Mouse (Mus musculus) intestine, embryonic 14.5 days (tissue): Measurements from ENCODE around the gene Kbtbd6. TPM values are rescaled to one million over a fixed set of nuclear protein-coding genes. Genes with fewer than 3 reads are reported as not detected.

Source experiments
- ATAC-seq: fragments of 200-750 bp; cut with Nextera tagmentation; replicated peaks from 2 replicates; pipeline ENCODE4 v1.8.0; 2017; ENCODE audit warnings: low read depth, moderate number of reproducible peaks, moderate TSS enrichment, moderate library complexity; ENCODE audit not compliant: low FRiP score, low TSS enrichment
- DNase-seq: peaks from one replicate; pipeline ENCODE4 v3.0.0-alpha.2; 2018; ENCODE audit warnings: low spot score
- H3K27ac ChIP-seq: fragments of 300-500 bp; sonication (generic); 2 replicates; pipeline ENCODE4 v1.5.1; 2014; ENCODE audit warnings: low read depth, mild to moderate bottlenecking, control low read depth
- H3K27me3 ChIP-seq: fragments of 300-500 bp; sonication (generic); replicated peaks from 2 replicates; pipeline ENCODE4 v1.6.1; 2014; ENCODE audit warnings: low read length, control low read depth; ENCODE audit not compliant: control insufficient read depth, insufficient read depth
- H3K36me3 ChIP-seq: fragments of 300-500 bp; sonication (generic); 2 replicates; pipeline ENCODE4 v1.6.1; 2014; ENCODE audit warnings: low read length, control low read depth; ENCODE audit not compliant: control insufficient read depth, insufficient read depth
- H3K4me1 ChIP-seq: fragments of 300-500 bp; sonication (generic); replicated peaks from 2 replicates; pipeline ENCODE4 v1.6.1; 2014; ENCODE audit warnings: low read length, control low read depth, mixed read lengths; ENCODE audit not compliant: control insufficient read depth, insufficient read depth
- H3K4me2 ChIP-seq: fragments of 300-500 bp; sonication (generic); 2 replicates; pipeline ENCODE4 v1.6.1; 2014; ENCODE audit warnings: low read length
- H3K4me3 ChIP-seq: fragments of 300-500 bp; sonication (generic); 2 replicates; pipeline ENCODE4 v1.5.1; 2014; ENCODE audit warnings: low read depth, low read length, control low read depth, mixed read lengths
- H3K9ac ChIP-seq: fragments of 300-500 bp; sonication (generic); 2 replicates; pipeline ENCODE4 v1.6.1; 2014; ENCODE audit warnings: mild to moderate bottlenecking, low read length
- H3K9me3 ChIP-seq: fragments of 300-500 bp; sonication (generic); 2 replicates; pipeline ENCODE4 v1.6.1; 2016; ENCODE audit warnings: low read length, control low read depth; ENCODE audit not compliant: control insufficient read depth
- WGBS: fragments of 180-500 bp; shearing (Covaris S2); extraction: QIAGEN DNeasy Blood & Tissue Kit; methylation state at CpG from one replicate; pipeline ENCODE4 v1.1.7; 2014; 5-methylcytosine and 5-hydroxymethylcytosine counted together
- polyA plus RNA-seq: library from polyadenylated mRNA; unstranded; fragments of >200 nt; fragmentation: Nextera tagmentation; extraction: Ambion mirVana; gene quantifications from 2 replicates; pipeline ENCODE4 v1.2.1, GENCODE M21; 2014

Gene Kbtbd6
- polyA plus RNA-seq, 1 experiment from 2014 or later: 3.5 TPM

DNA sequence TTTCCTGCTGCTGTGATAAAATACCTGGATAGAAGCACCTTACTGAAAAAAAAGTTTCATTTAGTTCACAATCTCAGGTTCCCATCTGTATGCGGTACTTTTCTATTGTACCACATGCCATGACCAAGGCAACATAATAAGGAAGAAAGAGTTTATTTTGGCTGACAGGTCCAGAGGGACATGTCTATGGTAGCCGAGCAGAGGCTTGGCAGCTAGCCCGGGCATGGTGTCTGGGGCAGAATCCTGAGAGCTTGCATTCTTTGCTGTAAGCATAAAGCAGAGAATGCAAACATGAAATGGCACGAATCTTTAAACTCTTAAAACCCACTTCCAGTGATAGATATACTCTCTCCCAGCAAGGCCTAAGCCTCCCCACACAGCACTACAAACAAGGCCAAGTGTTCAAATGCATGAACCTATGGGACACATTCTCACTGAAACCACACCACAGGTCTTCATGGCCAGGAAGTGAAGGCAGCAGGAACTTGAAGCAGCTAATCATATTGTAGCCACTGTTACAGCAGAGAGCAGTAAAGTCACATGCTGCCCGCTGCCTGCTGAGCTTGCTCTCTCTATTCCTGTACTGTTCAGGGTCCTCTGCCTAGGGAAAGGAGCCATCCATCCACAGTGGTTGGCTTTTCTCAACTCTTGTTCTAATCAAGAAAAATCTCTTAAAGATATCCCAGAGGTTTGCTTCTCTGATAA lies 51.9 kb downstream of the Kbtbd6 start:
- DNase-seq (no peak), ATAC-seq (no peak)
- Histone ChIP-seq H3K27me3 (no peaks in the 10 kb centered on the region), H3K9me3 (no peaks in the 10 kb centered on the region), H3K36me3 (0 out of 2 replicates have a peak, but pooled peaks cover 5% of the 10 kb centered on the region), H3K4me2 (no peak overlapping the region), H3K4me1 (no peaks in the 10 kb centered on the region), H3K27ac (no peak overlapping the region), H3K4me3 (no peak overlapping the region), H3K9ac (no peak overlapping the region; the same call in 1 of the 2 replicates)
- WGBS: 61% methylated on average over 5 of the region's 5 CpGs

Other genes starting within 250 kb of the Kbtbd6 start
- not detected in 2 replicates for gene Zfp957, start 204.5 kb upstream of the Kbtbd6 start, polyA plus RNA-seq
- 48.8 and 50.1 TPM in 2 replicates for gene Rgcc, start 150.2 kb upstream of the Kbtbd6 start, polyA plus RNA-seq
- gene Naa16, start 61.1 kb upstream of the Kbtbd6 start, polyA plus RNA-seq: 40.7 and 42.7 TPM in 2 replicates
- 10.0 and 10.5 TPM in 2 replicates for gene Mtrf1, start 54.1 kb upstream of the Kbtbd6 start, polyA plus RNA-seq
- 11.6 and 14.4 TPM in 2 replicates for gene Kbtbd7, start 25.3 kb upstream of the Kbtbd6 start, polyA plus RNA-seq
- 27.0 and 27.7 TPM in 2 replicates for gene Elf1, start 29.4 kb downstream of the Kbtbd6 start, polyA plus RNA-seq
- 39.5 and 42.9 TPM in 2 replicates for gene Wbp4, start 29.7 kb downstream of the Kbtbd6 start, polyA plus RNA-seq
- 121 and 124 TPM in 2 replicates for gene Sugt1, start 135.9 kb downstream of the Kbtbd6 start, polyA plus RNA-seq
- gene Cnmd, start 210.3 kb downstream of the Kbtbd6 start, polyA plus RNA-seq: not detected in 2 replicates